Mouse (Mus musculus) megakaryocyte-erythroid progenitor cell, adult 5-6 weeks (primary cell): ENCODE results near the gene Appbp2. TPM values are rescaled to one million over a fixed set of nuclear protein-coding genes. Genes with fewer than 3 reads are reported as not detected.
"Not testable (repeated sequence)": the region's sequence is repeated elsewhere in the genome, so short reads cannot be mapped to it uniquely, and the experiment has no call there.

Experiments
- ATAC-seq: replicated peaks from 2 replicates; pipeline ENCODE4 v1.8.0; 2016; ENCODE audit warnings: mild to moderate bottlenecking, inconsistent platforms; ENCODE audit not compliant: severe bottlenecking, poor library complexity, low FRiP score, low TSS enrichment
- total RNA-seq, 2 experiments: library from RNA; stranded (forward) in 1 of 2; stranded (reverse) in 1 of 2; fragments of 200-1000, 215-1000 nt in 1 of 2; fragments of >200 nt in 1 of 2; fragmentation: Nextera tagmentation in 1 of 2; gene quantifications; 2 replicates each; pipeline ENCODE4 v1.2.3; 2014 to 2017

Appbp2 gene
- total RNA-seq, 2 experiments from 2014 or later, result 23.2 to 28.6 TPM

DNA sequence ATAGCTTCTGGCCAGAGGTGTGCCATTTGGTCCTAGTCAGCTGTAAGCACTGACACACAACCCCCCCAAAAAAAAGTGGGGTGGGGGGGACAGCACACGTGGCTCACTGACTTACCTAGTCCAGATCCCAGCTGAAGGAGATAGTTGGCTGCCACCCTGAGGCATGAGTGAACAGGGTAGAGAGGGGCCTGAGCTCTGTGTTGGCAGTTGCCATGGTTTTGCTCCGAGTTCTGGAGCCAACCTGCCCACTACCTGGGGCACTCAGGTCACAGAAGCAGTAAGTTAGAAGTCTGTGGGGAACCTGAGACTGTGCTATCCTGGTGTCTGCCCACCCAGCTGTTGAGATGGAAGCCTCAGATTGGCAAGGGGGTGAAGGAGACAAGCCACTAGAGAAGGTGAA, 64.1 kb downstream of the Appbp2 start:
- ATAC-seq, result no peak

DNA sequence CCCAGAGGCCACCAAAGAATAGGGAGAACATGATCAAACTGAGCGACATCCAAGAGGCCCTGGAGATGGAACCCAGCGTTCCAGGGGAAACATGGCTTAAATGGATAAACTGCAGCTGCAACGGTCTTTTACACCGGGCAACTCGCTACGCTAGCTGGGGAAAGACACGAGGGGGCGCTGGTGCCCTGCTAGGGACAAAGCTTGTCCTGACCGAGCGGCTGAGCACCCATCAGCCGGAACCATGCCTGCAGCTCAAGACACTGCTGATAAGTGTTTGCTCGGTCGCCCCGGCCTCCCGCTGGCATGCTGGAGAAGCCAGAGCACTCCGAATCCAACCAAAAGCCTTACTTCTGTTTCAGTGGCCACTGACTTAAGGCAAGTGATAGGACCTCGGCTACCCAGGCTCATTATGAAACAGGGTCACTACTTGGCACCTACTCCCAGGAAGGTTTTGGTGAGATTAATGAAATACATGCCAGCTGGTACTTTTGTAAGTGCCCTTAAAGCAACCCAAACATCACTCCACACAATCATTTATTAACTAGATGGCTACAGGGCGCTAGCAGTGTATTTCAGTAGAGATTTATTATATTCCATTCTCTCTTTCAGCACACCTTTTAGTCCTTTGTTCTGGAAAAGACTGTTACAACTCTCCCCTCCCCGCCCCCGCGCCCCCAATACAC, 64.7 kb downstream of the Appbp2 start, which contains the start of gene 1700125H20Rik:
1700125H20Rik (plus strand) TSS at position 347 of the 683 bp plus-strand sequence.
- peak; percentile 96 for ATAC-seq

GRCm38 (mm10) chr11:85167503-85167902, 67.4 kb downstream of the Appbp2 start:
- ATAC-seq, result no peak

- ATAC-seq, result no peak
These were observed 70.6 kb downstream of the Appbp2 start for GRCm38 (mm10) chr11:85164371-85164770.

DNA sequence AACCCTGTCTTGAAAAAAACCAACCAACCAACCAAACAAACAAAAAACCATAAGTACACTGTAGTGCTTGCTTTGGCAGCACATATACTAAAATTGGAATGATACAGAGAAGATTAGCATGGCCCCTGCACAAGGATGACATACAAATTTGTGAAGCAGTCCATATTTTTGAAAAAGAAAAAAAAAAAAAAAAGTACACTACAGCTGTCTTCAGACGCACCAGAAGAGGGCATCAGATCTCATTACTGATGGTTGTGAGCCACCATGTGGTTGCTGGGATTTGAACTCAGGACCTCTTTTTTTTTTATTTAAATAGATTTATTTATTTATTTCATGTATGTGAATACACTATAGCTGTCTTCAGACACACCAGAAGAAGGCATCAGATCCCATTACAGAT, 71.9 kb downstream of the Appbp2 start:
- not testable (repeated sequence) for ATAC-seq

GRCm38 (mm10) chr11:85157301-85157700, 77.6 kb downstream of the Appbp2 start:
- ATAC-seq, result no peak

DNA sequence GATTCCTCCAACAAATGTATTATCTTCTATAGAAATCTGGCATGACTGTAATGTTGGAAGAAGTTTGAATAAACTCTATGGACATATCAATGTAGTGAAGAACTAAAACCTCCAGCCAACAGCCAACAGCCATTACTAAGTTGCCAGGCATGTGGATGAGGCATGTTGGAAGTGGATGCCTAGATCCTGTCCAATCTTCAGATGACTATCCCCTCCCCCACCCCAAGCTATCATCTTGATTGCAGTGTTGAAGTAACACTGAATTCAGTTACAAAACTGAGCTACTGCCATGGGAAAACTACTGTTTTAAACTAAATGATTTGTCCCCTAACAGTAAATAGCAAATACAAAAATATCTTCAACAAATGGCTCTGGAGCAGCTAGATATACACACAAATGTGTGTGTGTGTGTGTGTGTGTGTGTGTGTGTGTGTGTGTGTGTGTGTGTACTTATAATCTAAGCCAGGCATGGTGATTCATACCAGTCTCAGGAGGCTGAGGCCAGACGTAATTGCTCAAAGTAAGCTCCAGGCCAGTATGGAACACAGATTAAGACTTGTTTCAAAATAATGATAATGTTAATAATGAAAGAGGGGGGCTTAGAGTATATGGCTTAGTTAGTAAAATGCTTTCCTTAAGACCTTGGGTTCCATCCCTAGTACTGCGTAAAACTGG, 82.5 kb downstream of the Appbp2 start:
- ATAC-seq, result no peak

GRCm38 (mm10) chr11:85139581-85140540, 95.1 kb downstream of the Appbp2 start, which contains the start of gene Usp32:
Gene Usp32, minus strand, starts transcription at chr11:85140161.
- peak; percentile 99 for ATAC-seq

- ATAC-seq, result no peak
These were observed 96.0 kb downstream of the Appbp2 start for GRCm38 (mm10) chr11:85138776-85139474.

Other genes with a start within 250 kb of the Appbp2 start
- gene Usp32, start 95.0 kb downstream of the Appbp2 start, total RNA-seq (2014; fragmentation: Nextera tagmentation), result 34.2 and 53.4 TPM in 2 replicates
- gene Usp32, start 95.0 kb downstream of the Appbp2 start, total RNA-seq (2017), result 17.2 and 31.9 TPM in 2 replicates
- gene 1700125H20Rik, start 64.7 kb downstream of the Appbp2 start, total RNA-seq (2014; fragmentation: Nextera tagmentation), result not detected in 2 replicates
- not detected in 2 replicates for gene 1700125H20Rik, start 64.7 kb downstream of the Appbp2 start, total RNA-seq (2017)
- 19.6 and 22.9 TPM in 2 replicates for gene Ppm1d, start 76.1 kb upstream of the Appbp2 start, total RNA-seq (2014; fragmentation: Nextera tagmentation)
- gene Ppm1d, start 76.1 kb upstream of the Appbp2 start, total RNA-seq (2017), result 11.2 and 16.0 TPM in 2 replicates
- gene Bcas3, start 118.0 kb upstream of the Appbp2 start, total RNA-seq (2014; fragmentation: Nextera tagmentation), result 59.0 and 64.0 TPM in 2 replicates
- 22.6 and 23.7 TPM in 2 replicates for gene Bcas3, start 118.0 kb upstream of the Appbp2 start, total RNA-seq (2017)